Mouse (Mus musculus) C2C12 (cell line): ENCODE data around the gene Ntn3.

Experiments used
- CTCF ChIP-seq: IDR thresholded peaks from one replicate; pipeline ENCODE4 v1.5.1; 2011; ENCODE audit not compliant: control insufficient read depth, insufficient read depth, insufficient read length
- MAX ChIP-seq: IDR thresholded peaks from one replicate; pipeline ENCODE4 v1.6.1; 2011; ENCODE audit warnings: mild to moderate bottlenecking, control low read depth

DNA sequence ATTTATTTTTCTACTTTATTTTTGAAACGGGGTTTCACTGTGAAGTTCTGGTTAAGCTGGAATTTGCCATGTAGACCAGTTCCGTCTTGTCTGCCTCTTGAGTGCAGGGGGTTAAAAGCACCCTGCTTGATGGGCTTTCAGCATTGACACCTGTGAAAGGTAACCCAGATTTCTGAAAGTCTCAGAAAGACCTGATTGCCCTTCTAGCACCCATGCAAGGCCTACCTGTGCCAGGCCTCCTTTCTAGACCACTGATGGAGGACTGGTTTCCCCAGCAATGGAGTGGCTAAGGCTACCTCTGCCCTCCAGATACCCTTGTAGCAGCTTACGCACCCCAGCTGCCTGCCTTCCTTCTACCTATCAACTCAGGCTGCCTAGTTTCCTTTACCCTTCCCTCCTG is 39.2 kb downstream of the Ntn3 start:
- TF ChIP-seq CTCF: no peak
- TF ChIP-seq MAX: no peak
